Mouse (Mus musculus): ENCODE results near the gene Huwe1.

- no peak for TF ChIP-seq EP300 (optimal IDR thresholded peaks at IDR 0.05)
- TF ChIP-seq CTCF (IDR thresholded peaks at IDR 0.05; ENCODE audit: low read depth): no peak
Observed at GRCm38 (mm10) chrX:151910692-151911091, 110.1 kb downstream of the Huwe1 start.
